Mouse (Mus musculus): ENCODE data around the gene Slco3a1.

Slco3a1 gene

GRCm38 (mm10) chr7:74241236-74241635, 313.3 kb downstream of the Slco3a1 start:
- H3K36me3 ChIP-seq (ENCODE audit: insufficient read depth, low read length), result no peaks in the 10 kb centered on the region
- no peak overlapping the region for H3K4me3 ChIP-seq (replicated peaks; ENCODE audit: low read length)
- no peaks in the 10 kb centered on the region for H3K9me3 ChIP-seq (ENCODE audit: low read length)
- H3K27me3 ChIP-seq (ENCODE audit: insufficient read depth, low read length), result no peaks in the 10 kb centered on the region
- H3K4me1 ChIP-seq (replicated peaks; ENCODE audit: low read depth, low read length), result no peaks in the 10 kb centered on the region
- no peak for TF ChIP-seq NANOG (IDR thresholded peaks at IDR 0.05; ENCODE audit: borderline replicate concordance, low read length)
- no peak for TF ChIP-seq POU5F1 (IDR thresholded peaks at IDR 0.05; ENCODE audit: borderline replicate concordance, low read length)
- TF ChIP-seq CTCF (conservative IDR thresholded peaks at IDR 0.05; ENCODE audit: low read length), result no peak

GRCm38 (mm10) chr7:74240459-74241172, 314.0 kb downstream of the Slco3a1 start:
- TF ChIP-seq CTCF (conservative IDR thresholded peaks at IDR 0.05; ENCODE audit: low read length), result no peak
- TF ChIP-seq POU5F1 (IDR thresholded peaks at IDR 0.05; ENCODE audit: borderline replicate concordance, low read length), result no peak
- no peak for TF ChIP-seq NANOG (IDR thresholded peaks at IDR 0.05; ENCODE audit: borderline replicate concordance, low read length)
- Histone ChIP-seq H3K36me3 (ENCODE audit: insufficient read depth, low read length) (no peaks in the 10 kb centered on the region), H3K4me1 (replicated peaks; ENCODE audit: low read depth, low read length) (no peaks in the 10 kb centered on the region), H3K27me3 (ENCODE audit: insufficient read depth, low read length) (no peaks in the 10 kb centered on the region), H3K9me3 (ENCODE audit: low read length) (no peaks in the 10 kb centered on the region), H3K4me3 (replicated peaks; ENCODE audit: low read length) (no peak overlapping the region)

All from E14TG2a.4 (cell line).